Mouse (Mus musculus) fibroblast of lung, adult 2 months (primary cell): ENCODE data around the gene Sarm1.

ENCODE experiments used
- DNase-seq: peaks from one replicate; pipeline ENCODE4 v3.0.0-alpha.2; 2011; ENCODE audit warnings: low read depth

The Sarm1 gene

DNA sequence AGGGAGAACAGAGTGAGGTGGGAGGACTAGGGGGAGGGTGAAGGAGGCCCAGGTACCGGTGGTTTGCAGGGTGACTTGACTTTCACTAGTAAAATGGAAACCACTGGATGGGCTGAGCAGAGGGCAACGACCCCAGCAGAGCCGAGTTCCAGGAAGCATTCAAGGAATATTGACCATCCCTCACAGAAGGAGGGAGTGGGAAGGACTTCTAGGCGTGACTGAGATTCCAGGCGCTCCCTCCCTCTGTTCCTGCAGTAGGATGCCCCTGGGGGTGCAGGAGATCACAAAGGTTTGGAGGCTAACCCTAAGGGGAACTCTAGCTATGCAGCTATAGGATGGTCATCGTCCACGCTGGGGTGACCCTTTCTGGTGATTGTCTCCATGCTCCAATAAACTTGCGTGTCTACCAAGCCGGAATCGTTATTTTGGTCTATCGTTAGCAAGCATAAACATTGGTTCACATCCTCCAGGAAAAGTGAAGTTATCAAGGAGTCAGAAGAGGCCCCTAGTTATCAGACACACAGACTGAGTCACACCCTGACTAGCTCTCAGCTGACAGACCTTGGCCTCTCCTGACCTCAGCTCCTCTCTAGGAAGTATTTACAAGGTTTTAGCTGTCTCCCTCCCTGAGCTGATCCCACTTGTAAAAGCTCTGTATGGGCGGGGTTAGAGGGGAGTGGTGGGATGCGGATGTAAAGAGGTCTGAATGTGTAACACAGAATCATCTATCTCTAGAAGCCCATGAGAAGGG lies 34.1 kb downstream of the Sarm1 start:
- no peak for DNase-seq

DNA sequence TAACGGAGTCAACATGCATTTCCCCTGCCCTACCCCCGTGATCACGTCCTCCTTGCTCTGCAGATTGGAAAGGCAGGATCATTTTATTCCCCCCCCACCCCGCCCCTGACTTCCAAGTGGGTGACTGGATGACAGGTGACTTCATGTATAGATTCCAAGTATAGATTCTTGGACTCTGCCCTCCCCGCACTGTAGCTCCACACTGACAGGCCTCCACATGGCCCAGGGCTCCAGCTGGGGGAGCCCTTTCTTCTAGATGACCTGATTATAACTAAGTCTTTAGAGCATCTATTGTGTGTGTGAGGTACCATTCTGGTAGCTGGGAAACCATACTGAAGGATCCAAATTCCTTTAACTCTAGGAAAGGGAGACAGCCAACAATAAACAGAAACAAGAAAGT lies 34.9 kb downstream of the Sarm1 start:
- DNase-seq, result no peak

DNA sequence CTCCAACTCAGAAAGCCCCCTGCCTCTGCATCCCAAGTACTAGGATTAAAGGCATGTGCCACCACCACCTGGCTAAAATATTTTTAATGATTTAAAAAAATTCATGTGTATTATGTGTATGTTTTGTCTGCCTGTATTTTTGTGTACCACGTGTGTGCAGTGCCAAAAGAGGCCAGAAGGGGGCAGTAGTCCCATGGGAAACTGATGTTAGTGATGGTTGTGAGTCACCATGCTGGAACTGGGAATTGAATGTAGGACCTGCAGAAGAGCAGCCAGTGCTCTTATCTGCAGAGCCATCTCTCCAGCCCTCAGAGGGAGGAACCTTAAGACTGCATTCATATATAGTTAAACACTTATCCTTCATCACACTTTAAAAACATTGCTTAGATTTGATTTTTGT lies 35.7 kb downstream of the Sarm1 start:
- DNase-seq, result no peak

DNA sequence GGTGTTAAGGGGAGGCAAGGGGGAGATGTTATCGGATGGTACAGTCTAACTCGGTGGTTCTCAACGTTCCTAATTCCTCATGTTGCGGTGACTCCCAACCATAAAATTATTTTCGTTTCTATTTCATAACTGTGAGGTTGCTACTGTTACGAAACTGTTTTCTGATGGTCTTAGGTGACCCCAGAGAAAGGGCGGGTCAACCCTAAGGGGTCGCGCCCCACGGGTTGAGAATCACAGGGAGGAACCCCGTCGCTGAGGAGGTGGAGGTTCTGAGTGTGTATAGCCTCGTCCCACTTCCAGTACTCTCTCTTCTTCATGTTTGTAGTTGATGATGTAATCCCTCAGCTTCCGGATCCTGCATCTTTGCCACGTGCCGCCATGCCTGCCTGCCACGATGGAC lies 38.8 kb downstream of the Sarm1 start:
- DNase-seq, result no peak

DNA sequence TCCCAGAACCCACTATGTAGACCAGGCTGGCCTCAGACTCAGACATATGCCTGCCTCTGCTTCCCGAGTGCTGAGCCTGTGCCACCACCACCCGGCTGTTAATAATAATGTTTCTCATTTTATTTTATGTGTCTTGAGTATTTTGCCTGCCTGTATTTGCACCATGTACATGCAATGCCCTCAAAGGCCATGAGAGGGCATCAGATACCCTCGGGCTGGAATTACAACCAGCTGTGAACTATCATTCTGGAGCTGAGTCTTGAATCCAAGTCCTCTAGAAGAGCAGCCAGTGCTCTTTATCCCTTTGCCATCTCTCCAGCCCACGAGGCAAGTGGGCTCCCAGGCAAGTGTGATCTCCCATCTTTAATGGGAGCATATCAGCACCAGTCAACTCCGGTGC lies 42.2 kb downstream of the Sarm1 start:
- no peak for DNase-seq

DNA sequence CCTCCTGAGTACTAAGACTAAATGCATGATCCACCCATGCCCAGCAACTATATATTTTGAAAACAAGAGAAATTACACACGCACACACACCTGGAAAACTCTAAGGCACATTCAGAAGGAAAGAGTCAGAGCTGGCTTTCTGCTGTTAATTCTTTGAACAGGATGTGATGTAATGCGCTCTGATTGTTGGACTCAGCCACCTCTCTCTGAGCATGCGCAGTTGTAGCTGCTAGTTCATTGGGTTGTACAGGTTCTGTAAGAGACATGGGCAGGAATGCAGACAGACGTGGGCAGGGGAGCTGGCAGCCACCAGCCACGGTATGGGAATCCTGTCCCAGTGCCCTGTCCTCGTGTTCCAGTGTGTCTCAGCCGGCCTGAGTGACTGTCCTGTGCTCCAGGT lies 43.3 kb downstream of the Sarm1 start:
- no peak for DNase-seq

DNA sequence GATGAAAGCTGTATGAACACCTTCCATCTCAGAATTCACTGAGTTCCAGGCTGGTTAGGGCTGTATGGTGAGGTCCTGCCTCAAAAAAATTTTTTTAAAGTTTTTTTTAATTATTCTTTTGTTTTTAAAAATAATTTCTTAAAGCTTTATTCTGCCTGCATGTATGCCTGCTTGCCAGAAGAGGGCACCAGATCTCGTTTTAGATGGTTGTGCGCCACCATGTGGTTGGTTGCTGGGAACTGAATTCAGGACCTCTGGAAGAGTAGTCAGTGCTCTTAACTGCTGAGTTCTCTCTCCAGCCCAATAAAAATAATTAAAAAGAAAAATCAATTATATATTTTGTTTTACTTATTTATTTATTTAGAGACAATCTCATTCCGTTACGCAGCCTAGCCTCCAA lies 43.9 kb downstream of the Sarm1 start:
- peak; percentile 26 for DNase-seq

DNA sequence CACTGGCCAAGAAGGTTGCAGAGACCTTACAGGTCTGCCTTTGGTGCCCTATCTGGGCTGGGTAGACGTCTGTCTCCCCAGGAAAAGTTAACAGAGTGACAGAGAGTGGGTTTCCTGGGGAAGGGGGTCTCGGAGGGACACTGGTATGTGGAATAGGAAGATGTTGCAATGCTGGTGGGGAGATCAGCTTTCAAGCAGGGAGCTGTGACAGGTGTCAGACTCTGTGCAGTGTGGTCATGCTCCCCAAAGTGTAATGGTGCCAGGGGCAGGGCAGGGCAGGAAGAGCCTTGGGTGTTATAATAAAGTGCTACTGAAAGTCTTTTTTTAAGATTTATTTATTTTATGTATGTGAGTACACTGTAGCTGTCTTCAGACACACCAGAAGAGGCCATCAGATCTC lies 47.2 kb downstream of the Sarm1 start:
- no peak for DNase-seq

DNA sequence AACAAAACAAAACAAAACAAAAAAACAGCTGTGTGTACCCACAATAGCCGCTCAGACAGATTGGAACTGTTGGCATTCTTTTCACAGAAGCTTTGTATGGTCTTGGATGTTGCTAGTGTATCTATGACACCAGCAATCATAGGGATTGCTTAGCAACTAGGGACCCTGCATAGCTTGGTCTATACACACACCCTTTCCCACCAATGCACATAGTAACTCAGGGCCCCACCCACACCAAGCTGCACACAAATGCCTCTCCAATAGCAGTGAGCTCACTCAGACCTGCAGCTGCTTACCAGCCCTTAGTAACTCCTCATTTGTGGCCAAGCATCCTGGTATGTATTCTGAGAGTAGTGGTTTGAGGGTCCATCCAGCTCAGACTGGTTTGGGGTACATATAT lies 49.3 kb downstream of the Sarm1 start:
- no peak for DNase-seq

DNA sequence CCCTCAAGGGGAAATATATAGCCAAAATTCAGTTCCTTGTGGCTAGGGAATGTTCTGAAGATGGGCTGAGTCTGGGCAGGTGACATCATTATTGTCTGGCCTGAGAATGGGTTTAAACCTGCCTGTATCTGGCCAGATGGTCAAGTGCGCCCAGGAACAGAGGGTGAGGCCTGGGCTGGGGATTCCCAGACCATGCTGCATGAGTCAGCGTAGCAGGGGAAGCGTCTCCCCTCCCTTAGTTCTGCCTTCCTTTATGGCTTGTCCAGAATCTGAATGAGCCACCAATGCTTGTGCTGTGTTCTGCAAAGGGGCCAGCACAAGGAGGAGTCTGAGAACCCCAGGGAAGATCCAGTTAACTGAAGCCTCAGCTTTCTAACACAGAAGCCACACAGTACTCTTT lies 50.4 kb downstream of the Sarm1 start:
- DNase-seq, result no peak

DNA sequence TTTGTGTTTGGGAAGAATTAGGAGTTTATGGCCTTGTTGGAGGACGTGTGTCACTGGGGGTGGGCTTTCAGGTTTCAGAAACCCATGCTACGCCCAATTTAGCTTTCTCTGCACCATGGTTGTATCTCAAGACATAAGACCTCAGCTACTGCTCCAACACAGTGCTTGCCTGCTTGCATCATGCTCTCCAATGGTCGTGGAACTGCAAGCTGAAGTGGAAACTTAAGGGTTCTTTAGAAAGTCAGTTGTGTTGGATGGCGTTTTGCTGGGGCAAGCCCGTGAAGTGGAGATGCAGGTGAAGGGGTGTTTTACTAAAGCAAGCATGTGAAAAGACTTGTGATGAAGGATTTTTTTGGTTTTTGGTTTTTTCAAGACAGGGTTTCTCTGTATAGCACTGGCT lies 54.4 kb downstream of the Sarm1 start:
- no peak for DNase-seq

DNA sequence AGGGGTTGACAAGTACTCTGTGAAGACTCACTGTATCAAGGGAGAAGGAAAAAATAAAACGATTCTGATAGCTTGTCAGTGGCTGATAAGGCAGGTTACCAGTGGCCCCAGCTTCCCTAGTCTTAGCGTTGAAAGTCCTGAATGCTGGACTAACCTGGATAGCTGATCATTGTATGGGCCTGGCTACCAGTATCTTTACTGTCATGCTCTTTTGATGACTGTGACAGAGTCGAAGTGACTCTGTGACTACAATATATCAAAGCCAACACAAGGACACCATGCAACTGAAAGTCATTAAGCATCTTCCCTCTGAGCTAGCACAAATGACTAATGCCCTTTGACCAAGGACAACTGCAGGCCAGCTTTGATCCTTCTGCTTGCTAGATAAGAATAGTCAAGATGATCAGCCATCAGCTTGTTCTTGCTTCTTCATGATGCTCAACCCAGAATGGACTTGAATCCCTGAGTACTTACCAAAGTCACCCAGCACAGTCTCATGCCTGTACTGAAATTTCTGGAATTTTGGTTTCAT lies 59.1 kb downstream of the Sarm1 start:
- no peak for DNase-seq

DNA sequence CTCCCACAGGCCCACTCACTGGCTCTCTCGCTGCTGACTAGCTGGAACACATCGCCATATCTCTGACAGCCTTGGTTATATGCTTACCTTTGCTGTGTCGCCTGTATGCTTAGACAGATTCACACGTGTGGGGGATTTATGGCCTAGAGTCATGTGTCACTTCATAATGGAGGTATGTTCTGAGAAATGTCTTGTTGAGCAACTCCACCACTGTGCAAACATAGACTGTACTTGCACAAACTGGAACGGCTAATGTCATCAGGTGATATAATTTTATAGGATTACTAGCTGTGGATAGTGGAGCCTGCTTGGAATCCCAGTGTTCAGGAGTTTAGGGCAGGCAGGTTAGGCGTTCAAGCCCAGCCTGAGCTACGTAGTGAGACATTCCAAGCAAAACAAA lies 60.4 kb downstream of the Sarm1 start:
- DNase-seq, result no peak

DNA sequence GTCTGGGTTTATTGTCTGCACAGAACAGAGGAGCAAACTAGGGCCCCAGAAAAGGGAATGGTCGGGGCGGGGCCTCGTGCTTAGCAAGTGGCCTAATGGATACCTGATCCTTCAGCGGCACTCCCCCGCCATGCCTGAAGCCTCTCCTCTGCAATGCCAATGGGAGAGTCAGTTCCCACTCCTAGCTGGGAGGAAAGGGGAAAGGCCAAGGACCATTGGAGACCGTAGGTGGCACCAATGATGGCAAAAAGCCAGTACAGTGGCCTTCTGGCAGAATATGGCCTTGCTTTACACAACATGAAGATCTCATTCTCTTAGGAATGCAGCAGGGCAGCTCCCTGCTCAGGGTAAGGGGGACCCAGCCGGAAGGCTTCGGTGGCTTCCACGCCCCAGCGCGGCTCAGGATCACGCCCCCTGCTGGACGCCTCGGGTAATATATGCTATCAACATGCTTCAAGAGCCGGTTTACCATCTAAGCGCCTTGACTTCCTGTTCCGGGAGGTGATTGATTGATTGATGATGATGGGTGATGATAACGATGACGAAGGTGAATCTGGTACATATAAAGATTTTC lies 61.7 kb downstream of the Sarm1 start:
- DNase-seq, result no peak

DNA sequence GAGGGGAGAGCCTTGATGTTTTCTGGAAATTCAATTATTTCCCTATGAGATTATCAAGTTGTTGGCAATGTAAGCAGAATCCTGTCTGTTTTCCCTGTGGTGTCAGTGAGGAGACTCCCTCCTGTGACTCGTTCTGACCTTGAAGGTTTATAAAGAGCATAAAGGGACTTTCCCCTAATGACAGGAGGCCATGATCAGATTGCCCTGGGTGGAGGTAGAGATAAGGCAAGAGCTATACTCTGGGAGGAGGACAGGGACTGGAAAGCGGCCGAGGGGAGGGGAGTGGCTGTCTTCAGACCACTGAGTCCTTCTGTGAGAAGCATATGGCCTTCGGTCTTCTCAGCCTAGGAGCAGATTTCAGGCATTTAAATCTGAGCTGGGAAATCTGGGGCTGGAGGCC lies 63.5 kb downstream of the Sarm1 start:
- no peak for DNase-seq

DNA sequence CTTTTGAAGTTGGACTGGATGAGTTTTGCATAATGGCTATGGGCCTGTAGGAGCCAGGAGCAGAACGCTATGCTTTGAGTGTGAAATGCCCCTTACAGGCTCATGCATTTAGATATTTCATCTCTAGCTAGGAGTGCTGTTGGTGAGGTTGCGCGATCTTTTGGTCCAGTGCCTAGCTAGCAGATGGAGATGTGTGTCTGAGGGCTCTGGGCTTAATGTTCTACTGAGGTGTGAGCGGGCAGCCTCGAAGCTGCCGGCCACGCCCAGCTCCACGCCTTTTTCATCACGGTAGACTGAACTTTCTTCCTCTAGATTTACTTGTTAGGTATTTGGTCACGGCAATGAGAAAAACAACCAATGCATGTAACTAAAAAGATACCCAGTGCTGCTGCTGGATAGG lies 66.4 kb downstream of the Sarm1 start:
- DNase-seq, result no peak

DNA sequence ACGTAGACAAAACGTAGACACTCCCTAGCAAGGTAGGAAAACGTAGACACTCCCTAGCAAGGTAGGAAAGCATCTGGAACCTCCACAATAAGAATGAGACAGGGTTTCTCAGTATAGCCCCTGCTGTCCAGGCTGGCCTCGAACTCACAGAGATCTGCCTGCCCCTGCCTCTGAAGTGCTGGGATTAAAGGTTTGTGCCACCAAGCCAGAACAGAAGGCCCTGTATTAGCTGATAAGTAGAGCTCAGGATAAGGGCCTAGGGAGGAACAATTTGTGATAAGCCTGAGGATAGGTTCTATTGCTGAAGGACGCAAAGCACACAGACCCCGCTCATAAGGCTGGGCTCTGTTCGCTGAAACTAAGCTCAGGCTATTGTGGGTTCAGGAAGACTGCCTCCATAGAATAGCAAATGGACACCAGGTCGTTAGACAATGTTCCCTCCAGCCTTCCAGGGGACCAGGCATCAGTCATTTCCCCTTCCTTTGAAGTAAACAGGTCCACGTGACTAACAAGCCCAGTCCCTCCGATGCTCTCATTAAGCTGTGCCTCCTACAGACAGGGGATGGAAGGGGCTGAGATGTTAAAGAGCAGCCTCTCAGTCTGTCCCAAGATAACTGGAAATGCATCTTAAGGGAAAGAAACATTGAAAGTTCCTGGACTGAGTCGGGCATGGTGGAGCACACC lies 67.2 kb downstream of the Sarm1 start:
- no peak for DNase-seq

DNA sequence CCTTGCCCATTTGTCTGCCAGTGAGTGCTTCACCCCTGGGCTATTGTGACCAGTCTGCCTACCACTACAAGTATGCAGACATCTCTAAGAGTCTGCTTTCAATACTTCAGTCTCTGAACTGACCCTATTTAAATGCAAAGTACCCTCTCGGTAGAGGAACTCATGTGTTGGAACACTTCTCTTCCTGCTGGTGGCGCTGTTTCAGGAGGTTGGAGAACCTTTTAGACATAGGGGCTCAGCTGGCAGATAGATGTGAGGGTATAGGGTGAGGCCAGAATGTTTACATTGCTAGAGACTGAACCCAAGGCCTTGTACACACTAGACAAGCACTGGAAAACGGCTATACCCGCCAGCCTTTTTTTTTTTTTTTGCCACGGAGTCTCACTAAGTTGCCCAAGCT lies 69.2 kb downstream of the Sarm1 start:
- no peak for DNase-seq

DNA sequence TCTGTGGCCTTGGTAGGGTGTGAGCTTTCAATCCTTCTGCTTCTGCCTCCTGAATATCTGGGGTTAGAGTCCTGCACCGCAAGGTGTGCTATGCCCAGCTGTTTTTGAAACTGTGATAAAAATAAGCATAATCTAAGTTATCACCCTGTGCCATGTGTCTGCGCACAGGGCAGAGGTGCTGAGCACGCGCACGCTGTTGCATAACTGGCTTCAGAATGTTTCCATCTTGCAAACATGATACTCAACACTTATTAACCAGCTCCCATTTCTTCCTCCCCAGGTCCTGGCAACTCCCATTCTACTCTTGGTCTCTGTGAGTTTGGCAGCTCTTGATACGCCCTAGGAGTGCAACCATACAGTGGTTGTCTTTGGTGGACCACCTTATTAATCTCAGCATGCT lies 69.9 kb downstream of the Sarm1 start:
- DNase-seq, result no peak

DNA sequence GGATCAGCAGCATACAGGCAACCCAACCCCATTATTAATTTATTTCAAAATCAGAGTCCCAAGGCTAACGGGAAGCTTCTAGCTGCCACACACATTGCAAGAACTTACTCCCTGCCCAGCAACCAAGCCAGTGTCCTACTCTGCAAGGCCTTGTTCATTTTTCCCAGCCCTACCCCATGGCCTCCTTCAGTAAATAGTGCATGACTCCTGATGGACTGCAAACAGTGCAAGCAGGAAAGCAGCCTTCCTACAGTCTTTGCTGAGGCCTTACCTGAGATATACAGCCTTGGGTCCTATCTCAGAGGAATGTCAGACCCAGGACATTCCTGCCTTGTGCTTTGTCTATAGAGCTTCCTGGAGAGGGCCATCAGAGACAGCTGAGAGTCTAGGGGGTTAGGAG lies 72.0 kb downstream of the Sarm1 start:
- DNase-seq, result no peak

DNA sequence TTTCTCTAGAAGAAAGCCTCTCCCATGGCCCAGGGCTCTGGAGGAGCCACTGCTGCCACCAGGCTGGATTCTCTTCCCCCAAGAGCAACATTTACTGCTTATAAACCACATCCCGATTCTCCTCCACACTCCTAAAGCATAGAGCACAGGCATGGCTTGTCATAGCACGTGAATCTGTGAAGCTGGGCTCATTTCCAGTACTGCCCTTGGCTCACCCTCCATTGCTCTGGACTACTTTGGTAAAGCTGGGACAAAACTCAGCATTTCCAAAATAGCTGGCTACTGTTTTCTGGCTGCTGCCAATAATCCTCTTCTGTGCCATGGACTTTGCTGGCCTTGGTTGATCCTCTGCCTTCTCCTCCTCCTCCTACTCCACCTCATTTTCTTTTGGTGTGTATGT lies 73.2 kb downstream of the Sarm1 start:
- DNase-seq, result peak; percentile 81
